Mouse (Mus musculus): ENCODE results near the gene Fbln7.

Fbln7 gene

DNA sequence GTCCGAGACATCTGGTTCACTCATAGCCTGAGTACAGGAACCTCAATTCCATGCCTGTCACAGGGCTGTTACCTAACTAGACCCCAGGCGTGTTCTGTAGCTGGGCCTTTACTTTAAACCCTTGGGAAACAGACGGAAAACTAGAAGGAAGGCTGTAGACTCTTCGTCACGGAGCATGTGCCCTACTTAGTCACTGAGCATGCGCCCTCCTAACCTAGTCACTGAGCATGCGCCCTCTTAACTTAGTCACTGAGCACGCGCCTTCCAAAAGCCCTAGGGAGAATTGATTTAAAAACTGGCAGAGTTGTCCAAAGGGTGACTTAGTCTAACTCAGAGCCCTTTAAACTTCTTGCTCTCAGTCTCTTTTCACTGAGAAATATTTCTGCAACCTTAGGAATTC lies at the start of gene Fbln7:
Gene Fbln7 (plus strand): TSS at position 346 of the 400 bp plus-strand sequence.
- DNase-seq (ENCODE audit: low spot score in 2 of 2), result no peak

- no peak for DNase-seq (ENCODE audit: low spot score in 2 of 2)
Measured at GRCm38 (mm10) chr2:128816311-128816710, 46.5 kb upstream of the Fbln7 start.

- DNase-seq (ENCODE audit: low spot score in 2 of 2), result no peak
Measured at GRCm38 (mm10) chr2:128816916-128817315, 45.9 kb upstream of the Fbln7 start.

DNA sequence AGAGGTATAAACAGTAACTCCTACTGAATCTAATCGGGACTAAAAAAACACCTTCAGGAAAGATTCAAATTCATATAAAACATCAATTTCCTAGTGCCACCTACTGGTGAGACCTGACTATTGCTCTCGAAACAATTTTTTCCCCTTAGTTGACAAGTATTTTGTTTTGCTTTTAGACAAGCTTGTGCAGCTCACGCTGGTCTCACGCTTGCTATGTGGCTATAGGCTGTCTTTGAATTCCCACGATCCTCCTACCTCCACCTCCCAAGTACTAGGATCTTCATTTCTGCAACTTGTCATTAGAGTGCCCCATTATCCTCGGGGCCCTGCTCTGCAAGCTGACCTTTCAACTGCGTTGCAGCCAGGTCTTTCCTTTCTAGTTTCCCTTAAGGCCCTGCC lies 45.4 kb upstream of the Fbln7 start:
- DNase-seq (ENCODE audit: low spot score in 2 of 2), result peak in 1 of 2 experiments; percentile 11

- peak; percentile 96 for DNase-seq (ENCODE audit: low spot score in 2 of 2)
Measured at GRCm38 (mm10) chr2:128817786-128818681, 44.7 kb upstream of the Fbln7 start, which contains the start of gene Tmem87b. Gene Tmem87b, plus strand, starts transcription at chr2:128818118.

DNA sequence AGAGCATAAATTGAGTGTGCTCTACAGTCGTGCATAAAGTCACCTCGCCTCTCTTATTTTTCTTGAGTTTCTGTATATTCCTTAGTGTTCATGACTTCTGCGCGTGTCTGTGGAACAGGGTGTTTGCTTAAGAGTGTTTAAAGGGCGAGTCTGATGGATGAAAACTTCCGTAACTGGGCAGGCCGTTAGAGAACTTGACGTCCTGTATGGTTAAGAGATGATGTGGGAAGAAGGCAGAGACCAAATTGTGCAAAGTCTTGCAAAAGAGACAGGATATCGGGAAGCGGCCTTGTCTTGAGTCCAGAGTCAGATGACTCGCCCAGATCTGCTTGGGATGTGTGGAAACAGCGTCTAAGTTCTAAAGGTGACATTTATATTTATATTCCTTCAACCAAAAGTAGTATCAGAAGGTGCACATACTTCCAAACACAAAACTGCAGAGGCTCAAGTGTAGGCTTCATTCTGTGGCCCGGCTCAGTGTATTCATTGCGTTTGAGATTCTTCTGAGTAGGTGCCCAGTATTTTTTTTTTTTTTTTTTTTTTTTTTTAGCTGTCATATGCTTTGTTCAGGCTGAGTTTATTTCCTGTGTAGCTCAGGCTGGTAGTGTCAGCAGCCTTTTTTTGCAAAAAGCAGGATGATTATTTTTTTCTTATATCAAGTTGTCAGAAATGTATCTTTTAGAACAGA lies 43.7 kb upstream of the Fbln7 start:
- DNase-seq (ENCODE audit: low spot score in 2 of 2), result no peak

GRCm38 (mm10) chr2:128820631-128821030 lies 42.1 kb upstream of the Fbln7 start:
- DNase-seq (ENCODE audit: low spot score in 2 of 2), result no peak

- no peak for DNase-seq (ENCODE audit: low spot score in 2 of 2)
Measured at GRCm38 (mm10) chr2:128823893-128824292, 38.9 kb upstream of the Fbln7 start.

DNA sequence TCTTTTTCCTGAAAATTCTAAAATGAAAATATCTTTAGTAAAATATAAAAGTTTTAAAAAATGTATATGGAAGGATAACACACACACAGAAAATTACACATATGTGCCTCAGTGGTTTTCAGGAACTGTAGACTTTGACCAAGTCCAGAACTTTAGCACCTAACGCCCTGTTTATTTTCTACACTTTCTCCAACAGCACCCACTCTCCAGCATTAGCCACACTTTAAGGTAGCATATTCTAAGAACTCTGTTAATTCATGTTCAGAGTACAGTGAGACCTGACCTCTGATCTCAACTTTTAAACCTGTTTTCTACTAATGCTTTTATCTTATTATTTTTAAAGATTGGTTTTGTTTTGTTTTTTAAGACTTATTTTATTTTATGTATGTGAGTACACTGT lies 35.0 kb upstream of the Fbln7 start:
- DNase-seq (ENCODE audit: low spot score in 2 of 2), result no peak

DNA sequence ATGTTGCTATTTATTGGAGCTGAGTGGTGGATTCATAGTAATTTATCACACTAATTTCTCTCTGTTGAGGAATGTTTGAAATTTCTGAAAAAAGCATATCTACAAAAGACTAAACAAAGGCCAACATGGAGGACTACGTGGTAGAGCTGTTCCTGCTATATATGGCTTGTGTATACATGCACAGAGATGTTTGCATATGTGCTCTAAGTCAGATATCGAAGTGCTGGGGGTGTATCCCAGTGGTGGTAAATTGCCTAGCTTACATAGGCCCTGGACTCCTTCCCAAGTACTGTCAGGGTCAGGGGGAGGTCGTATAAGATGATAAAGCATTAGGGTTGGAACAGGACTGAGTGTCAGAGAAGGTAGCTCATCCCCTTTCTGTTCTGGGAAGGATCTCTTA lies 30.2 kb upstream of the Fbln7 start:
- no peak for DNase-seq (ENCODE audit: low spot score in 2 of 2)

GRCm38 (mm10) chr2:128833035-128833434 lies 29.7 kb upstream of the Fbln7 start:
- no peak for DNase-seq (ENCODE audit: low spot score in 2 of 2)

- no peak for DNase-seq (ENCODE audit: low spot score in 2 of 2)
Measured at GRCm38 (mm10) chr2:128833435-128833834, 29.3 kb upstream of the Fbln7 start.

GRCm38 (mm10) chr2:128837531-128837930 lies 25.2 kb upstream of the Fbln7 start:
- no peak for DNase-seq (ENCODE audit: low spot score in 2 of 2)

GRCm38 (mm10) chr2:128838611-128839010 lies 24.2 kb upstream of the Fbln7 start:
- DNase-seq (ENCODE audit: low spot score in 2 of 2), result no peak

DNA sequence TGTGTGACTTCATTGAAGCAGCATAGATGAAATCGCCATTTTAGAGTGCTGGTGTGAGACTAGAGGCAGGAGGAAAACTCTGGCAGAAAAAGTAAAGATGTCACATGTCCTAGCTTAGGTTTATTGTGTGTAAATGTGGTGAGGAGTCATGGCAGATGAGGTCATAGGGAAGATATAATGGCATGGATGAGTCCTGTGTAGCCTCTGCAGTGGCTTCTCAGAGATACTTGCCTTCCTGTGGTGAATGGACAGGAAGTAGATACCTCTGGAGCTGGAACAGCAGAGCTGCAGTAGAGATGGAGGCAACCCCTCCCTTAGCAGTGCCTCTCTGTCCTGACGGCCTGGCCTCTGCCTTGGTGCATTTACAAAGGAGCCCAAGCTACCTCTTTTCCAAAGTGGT lies 23.3 kb upstream of the Fbln7 start:
- DNase-seq (ENCODE audit: low spot score in 2 of 2), result no peak

GRCm38 (mm10) chr2:128842437-128842836 lies 20.3 kb upstream of the Fbln7 start:
- DNase-seq (ENCODE audit: low spot score in 2 of 2), result no peak

GRCm38 (mm10) chr2:128850036-128850435 lies 12.7 kb upstream of the Fbln7 start:
- no peak for DNase-seq (ENCODE audit: low spot score in 2 of 2)

DNA sequence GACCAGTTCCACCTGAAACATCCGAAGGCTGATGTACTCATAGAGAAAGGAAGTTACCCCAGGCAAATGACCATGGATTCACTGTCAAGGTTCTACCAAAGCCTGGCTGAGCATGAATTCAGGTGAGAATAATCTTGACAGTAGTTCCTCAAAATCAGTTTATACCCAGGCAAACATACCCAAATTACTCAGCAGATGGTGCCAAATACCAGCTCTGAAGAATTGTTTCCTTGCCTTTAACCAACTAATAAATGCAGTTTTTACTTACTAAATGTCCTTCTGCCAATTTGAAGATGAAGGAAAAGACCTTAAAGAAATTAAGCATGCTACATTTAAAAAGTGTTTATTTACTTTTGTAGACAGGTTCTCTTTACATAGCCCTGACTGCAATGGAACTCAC lies 6.1 kb upstream of the Fbln7 start:
- no peak for DNase-seq (ENCODE audit: low spot score in 2 of 2)

DNA sequence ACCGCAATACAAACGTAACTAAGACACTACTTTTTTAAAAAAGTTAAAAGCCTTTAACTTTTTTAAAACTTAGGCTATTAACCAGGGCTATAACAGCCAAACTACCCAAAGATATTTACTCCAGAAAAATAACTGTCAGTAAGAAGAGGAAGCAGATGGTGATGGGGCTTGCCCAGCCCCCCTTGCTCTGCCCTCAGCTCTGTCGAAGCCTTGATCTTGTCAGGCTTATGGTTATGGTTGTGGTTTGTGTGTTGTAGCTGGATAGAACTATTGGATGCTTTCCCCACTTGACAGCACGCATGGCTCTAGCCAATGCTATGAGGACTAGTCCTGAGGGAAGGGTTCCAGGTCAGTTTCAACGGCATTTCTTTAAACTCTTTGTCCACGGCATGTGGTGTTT lies 3.8 kb upstream of the Fbln7 start:
- DNase-seq (ENCODE audit: low spot score in 2 of 2), result no peak

GRCm38 (mm10) chr2:128859861-128860260 lies 2.9 kb upstream of the Fbln7 start:
- no peak for DNase-seq (ENCODE audit: low spot score in 2 of 2)

GRCm38 (mm10) chr2:128863777-128864331 lies 1.1 kb downstream of the Fbln7 start:
- DNase-seq (ENCODE audit: low spot score in 2 of 2), result no peak

- DNase-seq (ENCODE audit: low spot score in 2 of 2), result no peak
Measured at GRCm38 (mm10) chr2:128865061-128865460, 2.3 kb downstream of the Fbln7 start.

GRCm38 (mm10) chr2:128871656-128872055 lies 8.9 kb downstream of the Fbln7 start:
- DNase-seq (ENCODE audit: low spot score in 2 of 2), result no peak

Data from spleen, postnatal 14 days (tissue).